Mouse (Mus musculus): ENCODE results near the gene Clic6. TPM values are rescaled to one million over a fixed set of nuclear protein-coding genes. Genes with fewer than 3 reads are reported as not detected.
A peak's percentile ranks its signal among the peaks of the same experiment; 100 is the strongest.

Gene Clic6
- polyA plus RNA-seq, 1 experiment from 2014 or later = 9.0 TPM

DNA sequence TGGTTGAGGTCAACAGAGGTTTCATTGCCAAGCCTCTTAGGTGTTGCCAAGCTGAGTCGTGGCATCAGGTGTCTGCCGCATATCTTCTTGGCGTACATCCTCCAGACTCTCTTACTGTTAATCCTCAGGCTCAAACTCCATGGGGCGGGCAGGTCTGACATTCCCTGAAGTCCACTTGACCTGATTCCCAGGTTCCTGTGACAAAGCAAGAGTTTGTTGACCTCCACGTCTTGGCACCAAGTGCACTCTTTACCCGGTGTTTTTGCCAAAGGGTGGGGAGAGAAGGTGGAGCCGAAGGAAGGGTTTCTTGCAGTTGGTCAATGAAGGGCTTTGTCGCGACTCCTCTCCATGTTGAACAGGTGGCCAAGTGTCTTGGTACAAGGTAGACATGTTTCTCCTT is 63.1 kb downstream of the Clic6 start:
- ATAC-seq (replicated peaks) = no peak
- 93% methylated on average over 9 of the region's 9 CpGs for WGBS
- H3K36me3 ChIP-seq = no peaks in the 10 kb centered on the region
- H3K9ac ChIP-seq (replicated peaks) = no peak overlapping the region
- H3K27ac ChIP-seq (replicated peaks) = no peak overlapping the region
- no peaks in the 10 kb centered on the region for H3K27me3 ChIP-seq
- no peak overlapping the region for H3K4me2 ChIP-seq (replicated peaks)
- H3K4me1 ChIP-seq = no peaks in the 10 kb centered on the region
- H3K4me3 ChIP-seq = no peak overlapping the region
- H3K9me3 ChIP-seq = no peaks in the 10 kb centered on the region

DNA sequence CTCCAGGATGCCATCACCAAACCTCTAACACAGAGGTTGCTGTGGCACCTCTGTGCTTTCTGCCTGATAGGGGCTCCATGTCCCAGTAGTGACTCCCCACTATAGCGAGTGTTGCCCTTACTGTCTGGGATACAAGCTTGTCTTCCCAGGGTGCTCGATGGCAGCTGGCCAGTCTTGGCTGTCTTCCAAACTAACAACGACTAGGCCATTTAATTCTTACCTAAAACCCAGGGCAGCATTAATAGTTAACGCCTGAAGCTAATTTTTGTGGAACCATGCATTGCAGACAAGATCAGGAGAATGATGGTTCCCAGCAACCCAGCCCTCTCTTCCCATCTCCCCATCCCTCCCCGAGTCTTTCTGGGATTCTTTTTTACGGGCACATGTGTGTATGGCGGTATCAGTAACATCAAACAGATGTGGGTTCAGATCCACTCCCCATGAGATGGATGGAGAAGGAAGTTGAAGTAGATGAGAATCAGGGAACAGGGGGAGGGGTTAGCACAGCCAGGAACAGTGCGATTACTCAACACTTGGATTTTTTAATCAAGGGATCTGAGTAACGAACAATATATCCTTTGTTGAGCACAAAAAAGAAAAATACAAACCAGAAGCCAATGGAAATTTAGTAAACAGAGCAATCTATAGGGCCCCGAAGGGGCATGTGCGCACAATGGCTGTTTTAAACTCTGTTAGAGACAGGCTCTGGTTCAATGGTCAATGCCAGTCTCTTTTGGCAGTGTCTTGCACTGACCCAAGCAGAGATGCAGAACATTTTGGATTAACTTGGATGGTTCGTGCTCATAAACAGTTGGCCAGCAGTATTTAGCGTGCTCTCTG is 66.0 kb downstream of the Clic6 start:
- H3K4me3 ChIP-seq = no peak overlapping the region
- no peaks in the 10 kb centered on the region for H3K9me3 ChIP-seq
- H3K36me3 ChIP-seq = no peaks in the 10 kb centered on the region
- H3K9ac ChIP-seq (replicated peaks) = no peak overlapping the region
- 62% methylated on average over 13 of the region's 13 CpGs for WGBS
- H3K4me2 ChIP-seq (replicated peaks) = no peak overlapping the region
- no peaks in the 10 kb centered on the region for H3K4me1 ChIP-seq
- H3K27me3 ChIP-seq = no peaks in the 10 kb centered on the region
- no peak for ATAC-seq (replicated peaks)
- H3K27ac ChIP-seq (replicated peaks) = no peak overlapping the region

DNA sequence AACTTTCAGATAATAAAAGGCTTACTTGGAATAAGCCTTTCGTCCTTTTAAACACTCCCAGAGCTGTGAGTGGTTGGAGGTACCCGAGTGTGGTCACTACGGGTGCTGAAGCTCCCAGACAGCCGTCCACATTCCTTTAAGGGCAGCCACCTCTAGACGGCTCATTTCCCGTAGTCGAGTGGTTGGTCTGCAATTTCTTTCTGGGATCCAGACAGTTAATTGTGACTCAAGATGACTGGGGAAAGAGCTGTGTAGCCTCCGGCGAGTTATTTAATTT is 66.5 kb downstream of the Clic6 start:
- H3K36me3 ChIP-seq = no peaks in the 10 kb centered on the region
- no peaks in the 10 kb centered on the region for H3K27me3 ChIP-seq
- H3K9me3 ChIP-seq = no peaks in the 10 kb centered on the region
- no peak overlapping the region for H3K27ac ChIP-seq (replicated peaks)
- no peak overlapping the region for H3K9ac ChIP-seq (replicated peaks)
- ATAC-seq (replicated peaks) = no peak
- no peak overlapping the region for H3K4me2 ChIP-seq (replicated peaks)
- H3K4me1 ChIP-seq = no peaks in the 10 kb centered on the region
- 81% methylated on average over 9 of the region's 9 CpGs for WGBS
- H3K4me3 ChIP-seq = no peak overlapping the region

DNA sequence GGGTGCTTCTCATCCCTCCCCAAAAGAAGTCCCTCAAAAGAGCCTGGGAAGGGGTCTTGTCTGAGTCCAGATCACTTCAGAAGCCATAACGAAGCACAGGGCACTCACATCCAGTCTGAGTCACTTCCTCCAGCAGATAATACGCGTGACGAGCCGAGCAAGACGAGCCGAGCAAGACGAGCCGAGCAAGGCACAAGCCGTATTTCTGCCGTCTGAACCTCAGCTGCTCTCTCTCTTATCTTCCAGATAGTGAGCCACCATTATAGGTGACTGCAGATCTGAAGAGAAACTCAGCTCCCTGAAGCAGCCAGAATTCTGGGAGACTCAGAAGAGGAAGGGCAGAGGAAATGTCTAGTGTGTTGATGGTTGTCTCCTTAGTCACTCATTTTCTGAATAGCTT is 67.3 kb downstream of the Clic6 start:
- Histone ChIP-seq H3K4me2 (replicated peaks) (no peak overlapping the region), H3K4me3 (no peak overlapping the region), H3K27me3 (no peaks in the 10 kb centered on the region), H3K9ac (replicated peaks) (no peak overlapping the region), H3K36me3 (no peaks in the 10 kb centered on the region), H3K4me1 (no peaks in the 10 kb centered on the region), H3K9me3 (no peaks in the 10 kb centered on the region), H3K27ac (replicated peaks) (no peak overlapping the region)
- ATAC-seq (replicated peaks) = no peak
- whole genome bisulfite sequencing = 87% methylated on average over 11 of the region's 11 CpGs

- Histone ChIP-seq H3K4me2 (replicated peaks) (no peak overlapping the region), H3K36me3 (no peaks in the 10 kb centered on the region), H3K27ac (replicated peaks) (no peak overlapping the region), H3K27me3 (no peaks in the 10 kb centered on the region), H3K9me3 (no peaks in the 10 kb centered on the region), H3K4me1 (no peaks in the 10 kb centered on the region), H3K4me3 (no peak overlapping the region), H3K9ac (replicated peaks) (no peak overlapping the region)
- ATAC-seq (replicated peaks) = no peak
- 92% methylated on average over 1 of the region's 1 CpGs for WGBS
Observed at GRCm38 (mm10) chr16:92555051-92555450, 69.5 kb downstream of the Clic6 start.

DNA sequence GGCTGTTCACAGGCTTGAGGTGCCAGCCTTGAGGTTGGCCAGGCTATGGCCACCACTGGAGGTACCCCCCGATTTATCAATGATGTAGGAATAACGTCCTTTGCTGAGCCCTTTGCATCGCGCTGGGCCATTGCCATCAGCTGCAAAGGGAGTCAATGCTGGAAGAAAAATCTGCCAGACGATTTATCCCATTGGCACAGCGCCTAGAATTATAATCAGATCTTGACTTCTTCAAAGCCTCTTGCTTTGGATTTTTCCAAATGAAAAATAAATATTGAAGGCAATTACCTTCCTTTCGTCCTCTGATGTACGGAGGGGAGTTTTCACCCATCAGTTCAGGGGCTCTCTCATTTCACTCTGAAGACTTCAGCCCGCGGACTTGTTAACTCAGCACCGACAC is 79.8 kb downstream of the Clic6 start:
- WGBS = 50% methylated on average over 11 of the region's 11 CpGs
- no peaks in the 10 kb centered on the region for H3K9me3 ChIP-seq
- 0 out of 2 replicates have a peak, but pooled peaks have one; percentile 13 for ATAC-seq (replicated peaks)
- H3K9ac ChIP-seq (replicated peaks) = 0 out of 2 replicates have a peak overlapping the region, but pooled peaks have one; percentile 7
- no peak overlapping the region for H3K4me3 ChIP-seq
- H3K36me3 ChIP-seq = no peaks in the 10 kb centered on the region
- H3K27ac ChIP-seq (replicated peaks) = no peak overlapping the region
- peaks cover 12% of the 10 kb centered on the region for H3K4me1 ChIP-seq
- H3K4me2 ChIP-seq (replicated peaks) = peak overlapping the region; percentile 34; the same call in 1 of the 2 replicates
- H3K27me3 ChIP-seq = 0 out of 2 replicates have a peak, but pooled peaks cover 10% of the 10 kb centered on the region

DNA sequence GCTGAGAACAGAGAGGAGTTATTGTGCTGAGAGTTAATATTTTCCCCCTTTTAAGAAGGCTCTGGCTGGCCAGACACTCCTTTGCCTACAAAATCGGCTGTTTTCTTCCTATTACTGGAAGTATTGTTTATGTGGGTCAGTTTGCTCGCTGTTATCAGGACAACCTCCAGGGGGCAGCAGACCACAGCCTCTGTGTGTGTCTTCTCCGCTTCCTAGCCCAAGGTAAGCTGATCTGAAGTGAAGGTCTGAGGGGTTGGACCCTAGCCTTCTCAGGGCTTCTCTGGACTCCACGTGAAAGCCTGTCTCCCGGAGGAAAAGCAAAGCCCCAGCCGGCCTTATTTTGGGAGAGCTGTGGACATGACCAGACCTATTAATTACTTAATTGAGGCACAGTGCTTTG is 80.2 kb downstream of the Clic6 start:
- Histone ChIP-seq H3K27ac (replicated peaks) (no peak overlapping the region), H3K4me3 (no peak overlapping the region), H3K4me1 (peaks cover 12% of the 10 kb centered on the region), H3K4me2 (replicated peaks) (peak overlapping the region; percentile 34; the same call in 1 of the 2 replicates), H3K27me3 (0 out of 2 replicates have a peak, but pooled peaks cover 10% of the 10 kb centered on the region), H3K9me3 (no peaks in the 10 kb centered on the region), H3K36me3 (no peaks in the 10 kb centered on the region), H3K9ac (replicated peaks) (0 out of 2 replicates have a peak overlapping the region, but pooled peaks have one; percentile 7)
- ATAC-seq (replicated peaks) = peak; percentile 64
- 3% methylated on average over 6 of the region's 6 CpGs for WGBS

- Histone ChIP-seq H3K9ac (replicated peaks) (no peak overlapping the region), H3K27ac (replicated peaks) (no peak overlapping the region), H3K36me3 (no peaks in the 10 kb centered on the region), H3K4me2 (replicated peaks) (no peak overlapping the region), H3K4me1 (peaks cover 12% of the 10 kb centered on the region), H3K27me3 (0 out of 2 replicates have a peak, but pooled peaks cover 10% of the 10 kb centered on the region), H3K9me3 (no peaks in the 10 kb centered on the region), H3K4me3 (no peak overlapping the region)
- 33% methylated on average over 5 of the region's 5 CpGs for WGBS
- ATAC-seq (replicated peaks) = no peak
Observed at GRCm38 (mm10) chr16:92566146-92566545, 80.6 kb downstream of the Clic6 start.

DNA sequence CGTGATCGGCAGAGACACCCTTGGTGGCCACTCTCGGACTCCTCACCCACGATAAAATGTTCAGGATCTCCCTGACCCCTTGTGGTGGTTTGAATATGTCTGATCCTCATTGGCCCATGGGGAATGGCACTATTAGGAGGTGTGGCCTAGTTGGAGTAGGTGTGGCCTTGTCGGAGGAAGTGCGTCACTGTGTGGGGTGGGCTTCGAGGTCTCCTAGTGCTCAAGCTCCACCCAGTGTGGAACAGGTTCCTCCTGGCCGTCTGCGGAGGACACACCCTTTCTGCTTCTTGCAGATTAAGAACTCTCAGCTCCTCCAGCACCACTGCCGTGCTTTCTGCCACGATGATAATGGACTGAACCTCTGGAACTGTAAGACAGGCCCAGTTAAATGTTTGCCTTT is 85.7 kb downstream of the Clic6 start:
- 93% methylated on average over 11 of the region's 11 CpGs for WGBS
- Histone ChIP-seq H3K36me3 (no peaks in the 10 kb centered on the region), H3K4me1 (no peaks in the 10 kb centered on the region), H3K9ac (replicated peaks) (no peak overlapping the region), H3K4me3 (no peak overlapping the region), H3K27me3 (no peaks in the 10 kb centered on the region), H3K4me2 (replicated peaks) (no peak overlapping the region), H3K9me3 (no peaks in the 10 kb centered on the region), H3K27ac (replicated peaks) (no peak overlapping the region)
- no peak for ATAC-seq (replicated peaks)

DNA sequence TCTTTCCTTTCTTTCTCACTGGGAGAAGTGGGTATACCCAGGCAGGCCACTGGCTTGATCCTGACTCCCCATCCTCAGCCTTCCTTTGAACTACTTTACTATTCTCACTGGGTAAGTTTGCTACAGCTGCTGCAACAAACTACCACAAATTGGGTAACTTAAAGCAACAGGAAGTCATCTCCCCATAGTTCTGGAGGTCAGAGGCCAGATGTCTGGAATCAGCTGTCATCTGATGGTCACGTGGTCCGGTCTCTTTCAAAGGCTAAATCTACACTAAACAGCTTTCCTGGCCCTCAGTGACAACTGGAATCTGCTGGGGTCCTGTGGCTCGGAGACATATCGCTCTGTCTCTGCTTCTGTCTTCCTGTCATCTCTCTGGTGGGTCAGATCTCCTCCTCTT is 87.7 kb downstream of the Clic6 start:
- no peaks in the 10 kb centered on the region for H3K27me3 ChIP-seq
- no peak overlapping the region for H3K27ac ChIP-seq (replicated peaks)
- no peak overlapping the region for H3K4me2 ChIP-seq (replicated peaks)
- ATAC-seq (replicated peaks) = no peak
- no peak overlapping the region for H3K9ac ChIP-seq (replicated peaks)
- 86% methylated on average over 4 of the region's 4 CpGs for WGBS
- no peaks in the 10 kb centered on the region for H3K36me3 ChIP-seq
- no peaks in the 10 kb centered on the region for H3K9me3 ChIP-seq
- no peaks in the 10 kb centered on the region for H3K4me1 ChIP-seq
- H3K4me3 ChIP-seq = no peak overlapping the region

DNA sequence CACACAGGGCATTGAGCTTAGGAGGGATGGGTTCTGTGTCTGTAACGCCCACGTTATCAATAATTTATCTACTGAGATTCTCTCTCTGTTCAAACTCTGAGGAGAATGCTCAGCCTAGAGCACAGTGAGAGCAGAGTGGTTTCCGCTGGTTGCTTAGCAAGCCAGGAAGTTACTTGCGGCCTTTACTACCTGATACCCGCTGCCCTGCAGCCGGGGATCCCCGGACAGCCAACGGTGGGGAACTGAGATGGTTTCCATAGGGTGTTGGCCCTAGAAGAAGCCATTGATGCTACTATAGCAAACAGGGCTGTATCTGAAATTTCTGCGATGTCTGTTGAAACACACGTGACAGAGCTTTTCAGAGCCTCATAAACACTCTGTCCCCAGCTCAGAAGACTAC is 90.3 kb downstream of the Clic6 start:
- no peak for ATAC-seq (replicated peaks)
- Histone ChIP-seq H3K36me3 (no peaks in the 10 kb centered on the region), H3K9me3 (no peaks in the 10 kb centered on the region), H3K27ac (replicated peaks) (no peak overlapping the region), H3K4me2 (replicated peaks) (no peak overlapping the region), H3K4me1 (no peaks in the 10 kb centered on the region), H3K4me3 (no peak overlapping the region), H3K27me3 (no peaks in the 10 kb centered on the region), H3K9ac (replicated peaks) (no peak overlapping the region)
- WGBS = 88% methylated on average over 10 of the region's 10 CpGs

GRCm38 (mm10) chr16:92577381-92577780 is 91.8 kb downstream of the Clic6 start:
- H3K27me3 ChIP-seq = no peaks in the 10 kb centered on the region
- H3K9ac ChIP-seq (replicated peaks) = no peak overlapping the region
- 89% methylated on average over 9 of the region's 9 CpGs for WGBS
- no peaks in the 10 kb centered on the region for H3K36me3 ChIP-seq
- H3K27ac ChIP-seq (replicated peaks) = no peak overlapping the region
- H3K4me1 ChIP-seq = no peaks in the 10 kb centered on the region
- no peak overlapping the region for H3K4me3 ChIP-seq
- H3K9me3 ChIP-seq = no peaks in the 10 kb centered on the region
- no peak for ATAC-seq (replicated peaks)
- H3K4me2 ChIP-seq (replicated peaks) = no peak overlapping the region

Measured in forebrain, embryonic 15.5 days (tissue).